ENCODE assay signal across 8 mouse cellular contexts in the genomic region with DNA sequence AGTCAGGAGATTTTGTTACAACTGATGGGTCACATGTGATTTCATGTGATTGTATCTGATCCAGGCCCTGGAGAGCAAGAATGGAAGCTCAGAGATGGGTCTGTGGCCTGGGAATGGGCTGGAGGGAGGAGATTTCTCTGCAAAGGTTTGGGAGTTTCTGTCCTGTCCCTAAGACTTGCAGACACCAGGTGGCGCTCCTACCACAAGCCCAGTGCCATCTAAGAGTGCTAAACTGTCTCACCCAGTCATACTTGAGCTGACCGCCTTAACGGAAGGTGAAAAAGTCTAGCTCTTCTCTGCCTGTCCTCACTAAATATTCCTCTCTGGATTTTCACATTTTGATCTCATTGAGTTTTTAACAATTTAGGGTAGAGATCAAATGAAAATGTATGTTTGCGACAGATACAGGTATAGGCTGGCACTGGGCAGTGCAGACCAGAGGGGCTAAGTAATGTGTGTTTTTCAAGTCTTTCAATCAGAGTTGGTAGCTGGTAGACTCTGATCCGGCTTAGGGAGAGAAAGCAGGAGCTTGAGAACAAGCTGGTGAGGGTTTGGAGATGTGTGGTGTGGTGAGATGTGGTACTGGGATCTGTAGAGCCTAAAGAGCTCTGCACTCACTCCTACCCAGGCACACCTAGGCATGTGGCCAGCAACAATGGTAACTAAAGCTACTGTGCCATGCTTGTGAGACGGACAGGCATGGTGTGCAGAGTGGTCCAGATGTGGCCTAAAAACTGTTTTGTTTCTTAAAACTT. TPM values are rescaled to one million over a fixed set of nuclear protein-coding genes. Genes with fewer than 3 reads are reported as not detected.
A peak's percentile ranks its signal among the peaks of the same experiment; 100 is the strongest.
DNase-seq lines count a peak whose midpoint lies in the region; ATAC-seq lines count a peak whose summit lies in the region.

No protein-coding gene starts in this region.

- DNase-seq in CD4-positive helper T cell, adult 2 months (ENCODE audit: low read depth, low spot score), result peak; percentile 81
- DNase-seq in MN1 (ENCODE audit: low spot score), result peak; percentile 75
- peak; percentile 96 to 98 for DNase-seq in cerebellum, postnatal 14 days
- peak; percentile 79 to 93 for DNase-seq in layer of hippocampus, adult 18-20 months (ENCODE audit: low spot score in 2 of 2)
- DNase-seq in lung, postnatal 25 days (ENCODE audit: low spot score), result peak; percentile 91
- peak; percentile 73 for DNase-seq in skeletal muscle tissue, adult 2 months (ENCODE audit: low read depth, low spot score)
- peak; percentile 71 to 88 for DNase-seq in urinary bladder, postnatal 4 days (ENCODE audit: low spot score in 2 of 2)

- peak; percentile 59 for ATAC-seq in granulocyte monocyte progenitor cell, adult 5-6 weeks (replicated peaks; ENCODE audit: poor library complexity, severe bottlenecking)

RNA-seq across cellular contexts. Expression of gene Sema7a, which starts 4.1 kb away (rescaled TPM):
- total RNA-seq in granulocyte monocyte progenitor cell, adult 5-6 weeks (2014; fragmentation: Nextera tagmentation), result 0.51 TPM in 1 of 2 replicates, not detected in the other
- 0.26 TPM in 1 of 2 replicates, not detected in the other for total RNA-seq in granulocyte monocyte progenitor cell, adult 5-6 weeks (2017)
- 10 to 100 TPM; 85.7 to 96.3 TPM for total RNA-seq in layer of hippocampus, adult 18-20 months (2021)

RNA-seq across cellular contexts. Expression of gene Ubl7, which starts 25.1 kb away (rescaled TPM):
- 84.9 and 113 TPM in 2 replicates for total RNA-seq in granulocyte monocyte progenitor cell, adult 5-6 weeks (2014; fragmentation: Nextera tagmentation)
- total RNA-seq in granulocyte monocyte progenitor cell, adult 5-6 weeks (2017), result 11.7 and 19.3 TPM in 2 replicates
- total RNA-seq in layer of hippocampus, adult 18-20 months (2021), result 100 to 1,000 TPM in 1 of 2 experiments, 10 to 100 TPM in 1; 98.1 to 105 TPM

Comparison
In these comparisons a context has a peak if more than half of its experiments do, and no peak if none do; other contexts are left out.
1. Peak in every context shown above with its lines: DNase-seq and ATAC-seq.
2. RNA of gene Sema7a, which starts 4.1 kb away (total RNA-seq): 85.7 to 96.3 TPM in layer of hippocampus, adult 18-20 months; 0.26 to 0.51 TPM in granulocyte monocyte progenitor cell, adult 5-6 weeks; every median in the first group is over 10 times any median in the second.